Mouse (Mus musculus): ENCODE results near the gene Cd7.

Cd7 gene

DNA sequence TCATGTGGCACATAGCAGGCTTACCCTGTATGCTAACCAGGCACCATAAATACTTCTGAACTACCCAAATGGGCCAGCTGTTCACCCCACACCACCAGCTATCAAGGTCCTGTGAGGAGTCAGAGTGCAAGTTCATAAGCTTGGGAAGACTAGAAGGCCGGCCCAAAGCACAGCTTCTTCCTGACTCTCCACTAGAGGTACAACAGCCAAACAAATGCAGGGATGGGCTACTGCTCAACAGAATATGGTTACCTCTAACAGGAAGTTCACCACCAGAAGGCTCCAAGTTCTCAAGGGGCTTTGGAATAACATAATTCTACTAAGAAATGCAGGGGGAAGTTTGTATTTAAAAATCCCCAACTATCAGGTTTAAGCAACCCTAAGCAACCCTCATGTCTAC lies 49.7 kb downstream of the Cd7 start:
- no peak for DNase-seq

DNA sequence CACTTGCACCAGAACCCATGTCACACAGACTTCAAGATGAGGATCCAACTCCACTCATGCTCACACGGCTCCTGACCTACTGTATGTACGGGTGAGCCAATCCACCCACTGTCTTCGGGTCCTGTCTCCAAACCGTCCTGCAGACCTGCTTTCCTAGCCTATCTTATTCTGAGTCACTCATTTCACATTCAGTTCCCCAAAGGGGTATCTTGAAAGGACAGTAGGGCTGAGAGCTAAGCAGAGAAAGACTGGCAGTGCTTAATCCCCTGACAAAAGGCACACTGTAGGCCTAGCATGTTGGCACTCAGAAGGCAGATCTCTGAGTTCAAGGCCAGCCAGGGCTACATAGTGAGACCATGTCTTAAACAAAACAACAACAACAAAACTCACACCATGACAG lies 50.8 kb downstream of the Cd7 start:
- no peak for DNase-seq

DNA sequence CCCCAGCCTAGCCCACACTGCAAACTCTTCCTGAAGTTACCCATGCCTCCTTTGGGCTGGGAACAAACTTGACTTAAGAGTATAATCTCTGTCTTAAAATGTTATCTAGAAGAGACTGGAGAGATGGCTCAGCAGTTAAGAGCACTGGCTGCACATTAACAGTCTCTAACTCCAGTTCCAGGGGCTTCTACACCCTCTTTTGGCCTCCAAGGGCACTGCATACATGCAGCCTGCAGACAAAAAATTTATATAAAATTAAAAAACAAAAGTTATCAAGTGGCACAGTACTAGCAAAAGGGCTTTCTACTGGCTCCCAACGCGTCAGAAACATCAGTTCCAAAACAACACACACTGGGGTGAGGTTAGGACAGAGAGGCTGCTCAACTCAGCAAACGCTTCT lies 51.6 kb downstream of the Cd7 start:
- DNase-seq, result no peak
